Mouse (Mus musculus) embryo, embryonic 10.5 days (tissue): ENCODE data around the gene Amz2.
A peak's percentile ranks its signal among the peaks of the same experiment; 100 is the strongest.

Experiments
- DNase-seq: peaks from one replicate; pipeline ENCODE4 v3.0.0-alpha.2; 2015; ENCODE audit warnings: low spot score

Gene Amz2

GRCm38 (mm10) chr11:109494890-109495770, 69.4 kb downstream of the Amz2 start:
- peak; percentile 47 for DNase-seq

- DNase-seq = no peak
Measured at GRCm38 (mm10) chr11:109495771-109496474, 70.2 kb downstream of the Amz2 start.

- no peak for DNase-seq
Measured at GRCm38 (mm10) chr11:109496475-109496993, 70.8 kb downstream of the Amz2 start.

- DNase-seq = no peak
Measured at GRCm38 (mm10) chr11:109496996-109497714, 71.4 kb downstream of the Amz2 start.

- DNase-seq = no peak
Measured at GRCm38 (mm10) chr11:109497990-109498389, 72.2 kb downstream of the Amz2 start.

- no peak for DNase-seq
Measured at GRCm38 (mm10) chr11:109500206-109500605, 74.5 kb downstream of the Amz2 start.
